Comparison of ENCODE assay signal across 9 mouse cellular contexts in the genomic region with DNA sequence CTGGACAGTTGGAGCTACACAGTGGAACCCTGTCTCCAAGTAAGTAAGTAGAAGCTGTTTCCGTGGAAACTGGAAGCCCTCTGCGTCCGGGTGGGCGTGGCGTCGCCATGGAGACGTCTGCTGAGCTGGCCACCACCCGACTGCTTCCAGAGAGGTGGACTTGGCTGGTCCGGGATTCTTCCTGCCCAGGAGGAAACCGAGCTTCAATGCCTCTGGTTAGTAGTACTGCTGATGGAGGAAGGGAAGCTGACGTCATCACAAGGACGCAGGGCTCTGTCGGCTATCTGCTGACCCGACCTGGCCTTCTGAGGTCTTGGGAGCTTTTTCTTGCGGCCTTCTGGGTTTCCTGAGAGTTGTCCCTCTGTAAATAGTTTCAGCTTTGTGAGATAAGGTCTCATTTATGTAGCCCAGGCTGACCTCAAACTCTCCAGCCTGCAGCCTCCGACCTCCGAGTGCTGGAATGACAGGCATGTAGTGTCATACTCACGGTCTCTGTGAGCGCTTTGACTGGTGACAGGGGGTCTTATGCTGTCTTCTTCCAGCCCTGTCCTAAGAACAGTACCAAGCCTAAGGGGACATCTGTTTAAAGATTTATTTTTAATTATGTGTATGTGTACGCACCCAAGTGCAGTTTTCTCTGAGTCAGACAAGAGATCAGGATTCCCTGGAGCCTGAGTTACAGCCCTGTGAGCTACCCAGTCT. TPM values are rescaled to one million over a fixed set of nuclear protein-coding genes. Genes with fewer than 3 reads are reported as not detected.
DNase-seq lines count a peak whose midpoint lies in the region; ATAC-seq lines count a peak whose summit lies in the region.
"Had no signal": no experiment of that assay in that cellular context is flagged by ENCODE, and none has a peak within 500 bp of the region (broad histone marks: within the 10 kb centered on the region; RNA-seq: fewer than 3 reads in every experiment).

No protein-coding gene starts in this region.

- peak; percentile 37 to 61 for DNase-seq in cerebellum, postnatal 25 days
- DNase-seq in cerebellum, adult 8-10 months = no peak
- DNase-seq in forebrain, embryonic 10.5 days (ENCODE audit: extremely low spot score, low spot score) = peak; percentile 87
- DNase-seq in kidney, adult 9 months = peak; percentile 86
- DNase-seq in natural killer cell, adult 2 months (ENCODE audit: low spot score in 2 of 2) = peak; percentile 30 to 32
- DNase-seq in thymus, postnatal 0 days (ENCODE audit: low spot score) = peak; percentile 16

- H3K27me3 ChIP-seq in forebrain, embryonic 10.5 days (ENCODE audit: poor library complexity, severe bottlenecking) = no peaks in the 10 kb centered on the region
- 0 out of 2 replicates have a peak, but pooled peaks cover 4% of the 10 kb centered on the region for H3K27me3 ChIP-seq in heart, embryonic 12.5 days (replicated peaks)
- H3K27me3 ChIP-seq in limb, embryonic 15.5 days = no peaks in the 10 kb centered on the region
- H3K27me3 ChIP-seq: CH12.LX had no signal

- no peaks in the 10 kb centered on the region for H3K9me3 ChIP-seq in forebrain, embryonic 10.5 days
- H3K9me3 ChIP-seq in heart, embryonic 12.5 days (replicated peaks) = 0 out of 2 replicates have a peak, but pooled peaks cover 3% of the 10 kb centered on the region
- no peaks in the 10 kb centered on the region for H3K9me3 ChIP-seq in limb, embryonic 15.5 days

- H3K36me3 ChIP-seq in forebrain, embryonic 10.5 days (replicated peaks) = 0 out of 2 replicates have a peak, but pooled peaks cover under 1% of the 10 kb centered on the region
- no peaks in the 10 kb centered on the region for H3K36me3 ChIP-seq in heart, embryonic 12.5 days
- H3K36me3 ChIP-seq in limb, embryonic 15.5 days = no peaks in the 10 kb centered on the region

- peak overlapping the region; percentile 46 for H3K4me2 ChIP-seq in heart, embryonic 12.5 days
- peak overlapping the region; percentile 34 for H3K4me2 ChIP-seq in limb, embryonic 15.5 days

- H3K4me1 ChIP-seq in forebrain, embryonic 10.5 days = peaks cover 39% of the 10 kb centered on the region
- peaks cover 25% of the 10 kb centered on the region for H3K4me1 ChIP-seq in heart, embryonic 12.5 days (replicated peaks)
- H3K4me1 ChIP-seq in limb, embryonic 15.5 days = peaks cover 30% of the 10 kb centered on the region

- 16% methylated on average over 20 of the region's 20 CpGs for WGBS in forebrain, embryonic 10.5 days
- WGBS in heart, embryonic 12.5 days = 8% methylated on average over 20 of the region's 20 CpGs
- WGBS in limb, embryonic 15.5 days = 10% methylated on average over 20 of the region's 20 CpGs

- H3K4me3 ChIP-seq in forebrain, embryonic 10.5 days = peak overlapping the region; percentile 41
- no peak overlapping the region for H3K4me3 ChIP-seq in heart, embryonic 12.5 days
- no peak overlapping the region for H3K4me3 ChIP-seq in limb, embryonic 15.5 days

- H3K27ac ChIP-seq in forebrain, embryonic 10.5 days = peak overlapping the region; percentile 77
- peak overlapping the region; percentile 37 for H3K27ac ChIP-seq in heart, embryonic 12.5 days (ENCODE audit: poor library complexity, severe bottlenecking)
- peak overlapping the region; percentile 63 for H3K27ac ChIP-seq in limb, embryonic 15.5 days

- ATAC-seq in heart, embryonic 12.5 days (ENCODE audit: insufficient number of reproducible peaks, low FRiP score) = peak; percentile 65
- no peak for ATAC-seq in limb, embryonic 15.5 days (ENCODE audit: insufficient number of reproducible peaks, low FRiP score, low TSS enrichment, low read depth)

- H3K9ac ChIP-seq in heart, embryonic 12.5 days = no peak overlapping the region
- no peak overlapping the region; the same call in 1 of the 2 replicates for H3K9ac ChIP-seq in limb, embryonic 15.5 days

RNA-seq across cellular contexts. Expression of gene Clip2, which starts 3.4 kb away (rescaled TPM):
- polyA plus RNA-seq in forebrain, embryonic 10.5 days (2016; fragmentation: Nextera tagmentation; extraction: Ambion mirVana) = 4.2 and 4.5 TPM in 2 replicates
- 2.5 and 2.7 TPM in 2 replicates for polyA plus RNA-seq in heart, embryonic 12.5 days (2016; fragmentation: Nextera tagmentation; extraction: Ambion mirVana)
- polyA plus RNA-seq in limb, embryonic 15.5 days (2015; fragmentation: Nextera tagmentation; extraction: Ambion mirVana) = 3.3 and 3.9 TPM in 2 replicates
- polyA plus RNA-seq in thymus, postnatal 0 days (2015; fragmentation: Nextera tagmentation; extraction: Ambion mirVana) = 1.3 TPM in 2 replicates

RNA-seq across cellular contexts. Expression of gene Syna, which starts 4.4 kb away (rescaled TPM):
- polyA plus RNA-seq in forebrain, embryonic 10.5 days (2016; fragmentation: Nextera tagmentation; extraction: Ambion mirVana) = 0.10 TPM in 1 of 2 replicates, not detected in the other
- polyA plus RNA-seq in heart, embryonic 12.5 days (2016; fragmentation: Nextera tagmentation; extraction: Ambion mirVana) = not detected in 2 replicates
- polyA plus RNA-seq in limb, embryonic 15.5 days (2015; fragmentation: Nextera tagmentation; extraction: Ambion mirVana) = 0.09 and 0.17 TPM in 2 replicates
- 0.08 and 0.09 TPM in 2 replicates for polyA plus RNA-seq in thymus, postnatal 0 days (2015; fragmentation: Nextera tagmentation; extraction: Ambion mirVana)

RNA-seq across cellular contexts. Expression of gene Rfc2, which starts 25.6 kb away (rescaled TPM):
- 440 and 447 TPM in 2 replicates for polyA plus RNA-seq in forebrain, embryonic 10.5 days (2016; fragmentation: Nextera tagmentation; extraction: Ambion mirVana)
- polyA plus RNA-seq in heart, embryonic 12.5 days (2016; fragmentation: Nextera tagmentation; extraction: Ambion mirVana) = 199 TPM in 2 replicates
- polyA plus RNA-seq in limb, embryonic 15.5 days (2015; fragmentation: Nextera tagmentation; extraction: Ambion mirVana) = 226 and 241 TPM in 2 replicates
- 262 and 278 TPM in 2 replicates for polyA plus RNA-seq in thymus, postnatal 0 days (2015; fragmentation: Nextera tagmentation; extraction: Ambion mirVana)

RNA-seq across cellular contexts. Expression of gene Lat2, which starts 59.2 kb away (rescaled TPM):
- 2.8 and 4.2 TPM in 2 replicates for polyA plus RNA-seq in forebrain, embryonic 10.5 days (2016; fragmentation: Nextera tagmentation; extraction: Ambion mirVana)
- 2.4 and 2.8 TPM in 2 replicates for polyA plus RNA-seq in heart, embryonic 12.5 days (2016; fragmentation: Nextera tagmentation; extraction: Ambion mirVana)
- polyA plus RNA-seq in limb, embryonic 15.5 days (2015; fragmentation: Nextera tagmentation; extraction: Ambion mirVana) = 7.9 and 8.8 TPM in 2 replicates
- 6.7 and 6.9 TPM in 2 replicates for polyA plus RNA-seq in thymus, postnatal 0 days (2015; fragmentation: Nextera tagmentation; extraction: Ambion mirVana)
